Mouse (Mus musculus): ENCODE results near the gene Tchhl1. TPM values are rescaled to one million over a fixed set of nuclear protein-coding genes. Genes with fewer than 3 reads are reported as not detected.

Gene Tchhl1
- polyA plus RNA-seq (2012; ENCODE audit: low replicate concordance), result not detected in 2 replicates

DNA sequence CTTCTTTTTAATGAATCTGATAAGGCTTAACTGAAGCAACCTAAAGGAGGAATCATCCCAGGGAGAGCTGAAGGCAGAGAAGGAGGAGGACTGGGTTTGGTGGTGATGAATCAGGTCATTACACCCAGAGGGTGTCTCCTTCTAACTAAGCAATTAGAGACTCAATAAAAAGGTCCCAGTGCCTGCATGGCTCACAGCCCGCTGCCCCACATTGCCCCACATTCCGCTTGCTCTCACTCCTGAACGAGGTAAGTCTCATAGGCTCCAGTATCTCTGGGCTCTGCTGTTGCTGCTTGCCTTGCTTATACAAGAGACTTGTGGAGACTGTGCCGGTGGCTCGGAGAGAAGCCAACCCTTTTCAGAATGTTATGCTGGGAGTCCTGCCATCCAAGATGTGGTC, at the start of gene Tchhl1:
TSS of gene Tchhl1 (plus strand) at position 194 of the 400 bp plus-strand sequence.

DNA sequence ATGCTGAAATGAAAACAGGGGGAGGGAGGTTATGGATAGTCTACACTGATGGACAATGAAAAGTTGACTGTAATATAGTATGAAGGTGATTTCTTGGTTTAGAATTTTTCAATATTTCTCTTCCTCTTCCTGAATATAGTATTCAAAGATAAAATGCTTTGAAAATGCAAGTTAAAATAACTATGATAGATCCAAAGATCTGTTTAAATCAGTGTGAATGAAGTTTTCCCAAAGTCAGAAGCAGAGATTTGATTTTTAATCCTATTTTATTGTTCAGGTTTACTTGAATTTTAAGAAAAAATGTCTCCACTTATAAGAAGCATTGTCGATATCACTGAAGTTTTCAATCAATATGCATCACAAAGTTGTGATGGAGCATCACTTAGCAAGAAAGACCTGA, 26.5 kb upstream of the Tchhl1 start, which contains the start of gene Tchh:
TSS of gene Tchh (plus strand) at position 301 of the 400 bp plus-strand sequence.

DNA sequence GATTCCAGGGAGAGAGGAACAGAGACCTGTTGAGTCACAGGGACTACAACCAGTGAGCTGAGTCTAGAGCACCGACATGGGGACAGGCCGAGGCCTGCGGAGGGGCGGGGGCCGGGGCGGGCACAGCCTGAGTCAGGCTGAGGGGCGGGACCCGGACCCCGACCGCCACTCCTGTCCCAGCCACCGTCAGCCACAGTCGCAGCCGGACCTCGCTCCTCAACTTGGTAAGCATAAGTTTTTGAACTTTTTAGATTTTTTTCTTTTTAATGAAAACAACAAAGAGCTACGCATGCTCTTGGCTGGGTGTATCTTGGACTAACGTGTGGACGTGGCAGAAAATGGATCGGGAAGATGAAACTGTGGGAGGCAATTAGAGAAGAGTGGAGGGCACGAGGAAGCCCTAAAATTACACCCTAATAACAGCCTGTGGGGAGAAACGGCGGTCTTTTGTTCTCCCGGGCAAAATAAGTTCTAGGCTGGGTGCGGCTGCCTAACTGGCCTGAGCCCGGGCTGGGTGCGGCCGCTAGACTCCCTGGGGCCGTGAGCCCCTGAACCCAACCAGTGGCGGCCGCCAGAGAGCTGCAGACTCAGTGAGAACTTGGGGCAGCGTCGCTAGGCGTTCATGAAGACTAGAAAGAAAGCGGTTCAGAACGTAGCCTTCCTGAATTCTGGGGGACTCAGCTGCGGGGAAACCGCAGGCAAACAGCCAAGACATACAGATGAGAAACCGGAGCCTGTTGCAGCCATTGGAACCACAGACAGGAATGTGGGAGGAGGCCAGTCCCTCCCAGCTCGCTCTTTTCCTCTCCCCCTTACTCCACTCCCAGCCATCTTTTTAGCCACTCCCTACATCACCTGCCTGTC, 52.0 kb downstream of the Tchhl1 start, which contains the start of gene S100a11:
TSS of gene S100a11 (plus strand) at position 159 of the 864 bp plus-strand sequence.

Other genes starting within 250 kb of the Tchhl1 start
- gene Flg, start 195.2 kb upstream of the Tchhl1 start, polyA plus RNA-seq (2012; ENCODE audit: low replicate concordance), result 0.16 TPM in 1 of 2 replicates, not detected in the other
- gene Hrnr, start 149.0 kb upstream of the Tchhl1 start, polyA plus RNA-seq (2012; ENCODE audit: low replicate concordance), result not detected in 2 replicates
- gene Rptn, start 75.1 kb upstream of the Tchhl1 start, polyA plus RNA-seq (2012; ENCODE audit: low replicate concordance), result not detected in 2 replicates
- 0.15 and 0.62 TPM in 2 replicates for gene Tchh, start 26.4 kb upstream of the Tchhl1 start, polyA plus RNA-seq (2012; ENCODE audit: low replicate concordance)
- 96.4 and 129 TPM in 2 replicates for gene S100a11, start 51.7 kb downstream of the Tchhl1 start, polyA plus RNA-seq (2012; ENCODE audit: low replicate concordance)
- gene S100a10, start 86.3 kb downstream of the Tchhl1 start, polyA plus RNA-seq (2012; ENCODE audit: low replicate concordance), result 33.6 and 230 TPM in 2 replicates
- gene Tdpoz2, start 183.9 kb downstream of the Tchhl1 start, polyA plus RNA-seq (2012; ENCODE audit: low replicate concordance), result not detected in 2 replicates
- not detected in 2 replicates for gene Tdpoz1, start 207.6 kb downstream of the Tchhl1 start, polyA plus RNA-seq (2012; ENCODE audit: low replicate concordance)
- gene Gm37596, start 224.3 kb downstream of the Tchhl1 start, polyA plus RNA-seq (2012; ENCODE audit: low replicate concordance), result not detected in 2 replicates

Data from hematopoietic multipotent progenitor cell, adult 10-12 weeks (in vitro differentiated cells).